Mouse (Mus musculus): Measurements from ENCODE around the gene F2rl2. TPM values are rescaled to one million over a fixed set of nuclear protein-coding genes. Genes with fewer than 3 reads are reported as not detected.
A peak's percentile ranks its signal among the peaks of the same experiment; 100 is the strongest.

F2rl2 gene
- polyA plus RNA-seq, 1 experiment from 2014 or later: 4.2 TPM

DNA sequence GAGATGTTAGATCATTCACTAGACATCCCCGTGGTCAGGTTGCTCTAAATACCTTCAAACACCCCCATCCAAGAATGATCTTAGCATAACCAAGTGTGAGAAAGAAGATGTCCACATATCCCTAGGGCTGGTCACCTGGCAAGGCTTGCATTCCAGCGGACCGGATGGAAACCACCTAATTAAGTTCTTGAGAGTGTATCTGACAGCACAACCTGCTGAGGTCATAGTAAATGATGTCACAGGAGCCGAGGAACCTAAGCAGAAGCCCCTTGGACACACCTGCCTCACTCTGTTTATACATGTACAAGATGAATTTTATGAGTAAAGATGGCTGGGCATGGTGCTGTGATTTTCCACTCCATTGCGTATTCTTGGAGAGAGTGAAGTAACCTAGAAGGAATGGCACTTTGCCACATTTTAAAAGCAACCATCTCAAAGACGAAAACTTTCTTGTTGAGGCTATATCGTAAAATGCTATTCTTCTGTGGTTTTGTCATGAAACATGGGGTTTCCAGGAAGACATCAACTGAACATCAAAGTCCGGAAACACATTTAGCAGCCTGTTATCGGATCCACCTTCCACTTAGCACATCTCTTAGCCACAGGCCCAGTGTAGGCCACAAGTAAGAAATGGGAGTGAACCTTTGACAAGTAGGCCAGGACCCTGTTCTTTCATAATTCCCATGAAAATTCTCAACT lies 16.1 kb downstream of the F2rl2 start:
- Histone ChIP-seq H3K4me3 (ENCODE audit: low read depth, low read length) (no peak overlapping the region), H3K9me3 (ENCODE audit: control insufficient read depth, low read length) (no peaks in the 10 kb centered on the region), H3K36me3 (ENCODE audit: control insufficient read depth, insufficient read depth, low read length) (no peaks in the 10 kb centered on the region), H3K4me2 (ENCODE audit: low read depth) (no peak overlapping the region), H3K4me1 (ENCODE audit: control insufficient read depth, insufficient read depth, low read length) (no peaks in the 10 kb centered on the region), H3K27me3 (ENCODE audit: control insufficient read depth, insufficient read depth, low read length) (no peaks in the 10 kb centered on the region), H3K9ac (ENCODE audit: low read length) (no peak overlapping the region), H3K27ac (ENCODE audit: low read depth, low read length) (no peak overlapping the region)
- WGBS: 90% methylated on average over 9 of the region's 9 CpGs
- no peak for ATAC-seq (ENCODE audit: insufficient read depth, low FRiP score, low TSS enrichment)
- DNase-seq (ENCODE audit: low spot score): no peak

DNA sequence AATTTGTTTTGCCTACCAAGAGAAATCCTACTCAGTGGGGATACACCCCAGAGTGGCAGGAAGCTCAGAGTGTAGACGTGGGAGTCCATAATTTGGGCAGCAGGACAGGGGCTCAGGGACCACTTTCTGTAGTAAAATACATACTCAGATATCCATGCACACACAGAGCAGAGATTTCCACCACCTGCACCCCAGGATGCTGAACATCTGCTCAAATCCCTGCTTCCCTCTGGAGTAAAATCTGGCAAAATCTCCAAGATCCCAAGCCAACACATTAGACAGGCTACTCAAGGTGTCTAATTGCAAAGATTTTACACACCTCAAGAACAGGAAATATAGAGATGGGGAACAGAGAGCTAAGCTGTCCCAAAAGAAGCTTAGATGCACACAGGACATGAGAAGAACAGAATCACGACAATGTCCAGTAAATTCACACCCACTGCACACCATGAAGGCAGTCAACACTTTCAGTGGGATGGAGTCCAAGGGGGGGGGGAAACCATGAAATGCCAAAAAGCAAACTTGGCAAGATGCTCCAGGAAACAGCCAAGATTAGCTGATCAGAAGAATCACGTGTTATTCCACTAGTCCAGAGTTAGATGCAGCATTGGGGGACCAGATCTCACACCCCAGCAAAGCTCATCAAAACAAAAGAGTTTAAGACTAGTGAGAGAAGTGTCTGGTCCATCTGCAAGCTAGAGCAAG lies 17.8 kb downstream of the F2rl2 start:
- Histone ChIP-seq H3K4me2 (ENCODE audit: low read depth) (no peak overlapping the region), H3K4me3 (ENCODE audit: low read depth, low read length) (no peak overlapping the region), H3K27ac (ENCODE audit: low read depth, low read length) (no peak overlapping the region), H3K9ac (ENCODE audit: low read length) (no peak overlapping the region), H3K36me3 (ENCODE audit: control insufficient read depth, insufficient read depth, low read length) (no peaks in the 10 kb centered on the region), H3K4me1 (ENCODE audit: control insufficient read depth, insufficient read depth, low read length) (no peaks in the 10 kb centered on the region), H3K9me3 (ENCODE audit: control insufficient read depth, low read length) (no peaks in the 10 kb centered on the region), H3K27me3 (ENCODE audit: control insufficient read depth, insufficient read depth, low read length) (no peaks in the 10 kb centered on the region)
- no peak for ATAC-seq (ENCODE audit: insufficient read depth, low FRiP score, low TSS enrichment)
- DNase-seq (ENCODE audit: low spot score): no peak
- 65% methylated on average over 3 of the region's 3 CpGs for WGBS

DNA sequence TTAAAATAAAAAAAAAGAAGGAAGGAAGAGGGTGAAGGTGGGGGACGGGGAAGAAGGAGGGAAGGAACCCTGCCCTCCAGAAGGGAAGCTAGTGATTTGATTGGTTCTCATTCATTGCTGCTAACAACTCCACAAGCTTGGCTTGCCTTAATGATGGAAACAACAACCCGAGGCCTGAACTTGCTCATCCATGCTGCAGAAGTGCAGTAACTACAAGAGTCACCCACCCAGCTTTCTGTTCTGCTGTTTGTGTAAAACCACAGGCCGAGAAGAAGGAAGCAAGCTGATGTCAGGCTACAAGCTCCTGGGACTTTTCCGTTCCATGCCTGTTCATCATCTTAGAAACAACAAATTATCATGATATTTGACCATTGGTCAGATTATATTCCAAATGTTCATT lies 18.7 kb downstream of the F2rl2 start:
- DNase-seq (ENCODE audit: low spot score): no peak
- no peak for ATAC-seq (ENCODE audit: insufficient read depth, low FRiP score, low TSS enrichment)
- H3K4me3 ChIP-seq (ENCODE audit: low read depth, low read length): no peak overlapping the region
- H3K27ac ChIP-seq (ENCODE audit: low read depth, low read length): no peak overlapping the region
- no peak overlapping the region for H3K4me2 ChIP-seq (ENCODE audit: low read depth)
- no peaks in the 10 kb centered on the region for H3K36me3 ChIP-seq (ENCODE audit: control insufficient read depth, insufficient read depth, low read length)
- H3K9ac ChIP-seq (ENCODE audit: low read length): no peak overlapping the region
- H3K9me3 ChIP-seq (ENCODE audit: control insufficient read depth, low read length): no peaks in the 10 kb centered on the region
- H3K27me3 ChIP-seq (ENCODE audit: control insufficient read depth, insufficient read depth, low read length): no peaks in the 10 kb centered on the region
- 87% methylated on average over 4 of the region's 4 CpGs for WGBS
- no peaks in the 10 kb centered on the region for H3K4me1 ChIP-seq (ENCODE audit: control insufficient read depth, insufficient read depth, low read length)

DNA sequence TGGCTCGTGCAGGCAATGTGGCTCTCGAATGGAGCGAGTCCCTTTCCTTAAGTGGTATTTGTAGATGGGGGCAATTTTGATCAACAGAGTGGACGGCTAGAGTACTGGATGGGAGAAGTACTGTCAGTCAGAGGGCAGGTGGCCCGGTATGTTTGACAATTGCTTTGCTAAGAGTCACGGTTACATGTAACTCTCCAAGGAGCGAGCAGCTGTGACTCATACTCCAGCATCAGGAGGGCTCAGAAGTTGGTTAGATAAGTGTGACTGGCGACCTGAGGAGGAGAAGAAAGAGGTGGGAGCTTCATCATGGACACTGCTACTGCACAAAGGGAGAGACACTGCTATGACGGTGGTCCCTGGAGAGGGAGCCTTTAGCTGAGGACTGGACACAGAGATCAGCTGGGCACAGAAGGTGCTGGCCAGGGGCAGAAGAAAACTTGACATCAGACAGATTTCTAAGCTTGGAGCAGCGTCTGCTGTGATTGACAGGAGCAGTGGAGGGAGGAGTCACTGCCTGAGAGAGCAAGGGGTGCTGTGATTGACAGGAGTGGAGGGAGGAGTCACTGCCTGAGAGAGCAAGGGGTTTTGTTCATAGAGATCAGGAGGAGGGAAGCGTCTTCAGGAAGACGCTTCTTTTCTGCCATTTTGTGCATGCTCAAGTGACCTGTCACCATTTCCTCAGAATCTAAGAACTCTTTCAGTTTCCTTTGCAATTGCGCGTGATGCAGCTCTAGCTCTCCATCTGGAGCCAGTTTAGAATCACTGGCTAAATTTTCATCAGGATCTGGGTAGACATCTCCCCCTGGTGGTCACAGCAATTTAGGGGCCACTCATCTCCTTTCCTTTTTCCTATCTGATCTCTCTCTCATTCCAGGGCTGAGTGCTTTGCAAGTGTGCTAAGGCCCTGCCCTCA lies 22.9 kb downstream of the F2rl2 start:
- 62% methylated on average over 14 of the region's 14 CpGs for WGBS
- Histone ChIP-seq H3K4me2 (ENCODE audit: low read depth) (no peak overlapping the region), H3K36me3 (ENCODE audit: control insufficient read depth, insufficient read depth, low read length) (no peaks in the 10 kb centered on the region)

DNA sequence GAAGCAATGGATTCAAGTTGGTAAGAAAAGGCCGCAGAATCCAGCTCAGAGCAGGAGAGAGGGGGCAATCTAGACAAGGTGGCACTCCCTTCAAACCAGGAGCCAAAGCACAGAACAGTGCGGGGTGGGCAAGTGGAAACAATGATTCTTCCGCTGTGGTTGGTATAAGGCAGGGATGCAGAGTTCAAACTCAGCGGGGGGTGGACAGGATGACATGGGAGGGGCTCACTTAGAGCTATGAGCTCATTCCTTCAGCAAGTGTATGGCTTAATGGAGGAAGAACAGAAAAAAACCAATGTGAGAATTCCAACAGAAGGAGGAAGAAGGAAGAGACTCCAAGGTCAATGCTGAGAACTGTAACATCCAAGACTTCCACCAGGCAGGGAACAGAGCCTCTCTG lies 33.8 kb downstream of the F2rl2 start:
- DNase-seq (ENCODE audit: low spot score): no peak
- ATAC-seq (ENCODE audit: insufficient read depth, low FRiP score, low TSS enrichment): no peak
- no peaks in the 10 kb centered on the region for H3K4me1 ChIP-seq (ENCODE audit: control insufficient read depth, insufficient read depth, low read length)
- no peak overlapping the region for H3K27ac ChIP-seq (ENCODE audit: low read depth, low read length)
- no peaks in the 10 kb centered on the region for H3K9me3 ChIP-seq (ENCODE audit: control insufficient read depth, low read length)
- no peak overlapping the region for H3K9ac ChIP-seq (ENCODE audit: low read length)
- no peak overlapping the region for H3K4me3 ChIP-seq (ENCODE audit: low read depth, low read length)
- H3K36me3 ChIP-seq (ENCODE audit: control insufficient read depth, insufficient read depth, low read length): peaks cover 2% of the 10 kb centered on the region; the same call in 1 of the 2 replicates
- no peak overlapping the region for H3K4me2 ChIP-seq (ENCODE audit: low read depth)
- WGBS: 87% methylated on average over 4 of the region's 4 CpGs
- H3K27me3 ChIP-seq (ENCODE audit: control insufficient read depth, insufficient read depth, low read length): no peaks in the 10 kb centered on the region

More for the DNA sequence above, 22.9 kb downstream of the F2rl2 start:
- Histone ChIP-seq H3K27ac (ENCODE audit: low read depth, low read length) (no peak overlapping the region), H3K4me3 (ENCODE audit: low read depth, low read length) (no peak overlapping the region), H3K9me3 (ENCODE audit: control insufficient read depth, low read length) (no peaks in the 10 kb centered on the region), H3K4me1 (ENCODE audit: control insufficient read depth, insufficient read depth, low read length) (no peaks in the 10 kb centered on the region), H3K27me3 (ENCODE audit: control insufficient read depth, insufficient read depth, low read length) (no peaks in the 10 kb centered on the region), H3K9ac (ENCODE audit: low read length) (no peak overlapping the region)
- DNase-seq (ENCODE audit: low spot score): peak; percentile 66
- ATAC-seq (ENCODE audit: insufficient read depth, low FRiP score, low TSS enrichment): no peak

DNA sequence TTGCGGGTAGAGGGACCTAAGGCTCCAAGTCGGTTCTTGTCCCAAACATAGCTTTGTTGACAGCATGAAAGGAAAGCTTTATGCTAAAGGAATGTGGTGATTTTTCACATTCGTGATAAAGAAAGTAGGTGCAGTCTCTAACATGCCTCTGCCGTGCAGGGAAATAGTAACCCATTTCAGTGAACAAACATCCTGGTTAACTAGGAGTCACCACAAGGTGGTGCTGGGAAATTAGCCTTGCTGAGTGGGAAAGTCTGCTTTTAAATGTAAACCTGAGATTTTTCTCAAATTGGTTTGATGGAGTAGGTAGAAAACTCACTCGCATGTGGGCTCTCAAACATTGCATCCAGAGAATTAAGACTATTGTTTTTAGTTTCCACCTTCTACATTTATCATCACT lies 43.0 kb downstream of the F2rl2 start:
- Histone ChIP-seq H3K4me1 (ENCODE audit: control insufficient read depth, insufficient read depth, low read length) (no peaks in the 10 kb centered on the region), H3K9ac (ENCODE audit: low read length) (no peak overlapping the region), H3K27me3 (ENCODE audit: control insufficient read depth, insufficient read depth, low read length) (no peaks in the 10 kb centered on the region), H3K27ac (ENCODE audit: low read depth, low read length) (no peak overlapping the region), H3K9me3 (ENCODE audit: control insufficient read depth, low read length) (no peaks in the 10 kb centered on the region), H3K4me2 (ENCODE audit: low read depth) (no peak overlapping the region), H3K4me3 (ENCODE audit: low read depth, low read length) (no peak overlapping the region), H3K36me3 (ENCODE audit: control insufficient read depth, insufficient read depth, low read length) (no peaks in the 10 kb centered on the region)
- DNase-seq (ENCODE audit: low spot score) (no peak), ATAC-seq (ENCODE audit: insufficient read depth, low FRiP score, low TSS enrichment) (no peak)
- WGBS: 81% methylated on average over 5 of the region's 5 CpGs

DNA sequence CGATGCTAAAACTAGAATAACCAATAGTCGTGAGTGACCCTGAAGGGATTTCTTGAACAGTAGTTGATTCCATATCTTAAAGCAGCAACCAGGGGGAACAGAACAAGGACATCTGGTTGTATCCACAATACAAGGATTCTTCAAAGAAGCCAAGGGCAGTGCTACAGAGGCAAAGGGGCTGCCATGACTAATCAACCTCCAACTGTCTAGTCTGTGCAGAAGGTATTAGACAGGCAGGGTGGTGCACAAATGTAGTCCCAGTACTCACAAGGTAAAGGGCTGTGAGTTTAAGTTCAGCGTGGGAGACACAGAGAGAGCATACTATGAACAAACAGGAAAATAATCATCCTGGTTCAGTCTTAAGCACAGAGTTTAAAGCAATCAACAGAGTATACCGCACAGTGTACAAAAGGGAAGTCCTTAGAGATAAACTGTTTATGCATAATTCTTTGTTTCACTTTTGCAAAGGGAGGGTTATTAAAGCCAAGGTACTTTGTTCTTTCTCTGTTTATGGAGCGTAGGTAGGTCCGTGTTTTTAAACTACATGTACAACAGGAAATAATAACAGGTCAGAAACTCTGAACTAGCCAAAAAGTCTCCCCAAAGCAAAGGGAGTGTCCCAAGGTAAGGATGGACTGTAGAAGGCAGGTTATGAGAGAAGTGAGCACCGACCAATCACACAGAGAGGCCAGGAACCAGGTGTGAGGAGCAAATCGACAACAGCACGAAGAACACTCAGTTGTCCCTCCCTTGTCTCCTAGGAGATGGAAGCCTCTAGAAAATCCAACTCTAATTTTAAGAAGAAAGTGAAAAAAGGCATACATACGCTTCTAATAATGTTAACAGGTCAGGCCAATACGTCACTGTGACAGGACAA lies 45.4 kb downstream of the F2rl2 start:
- 89% methylated on average over 11 of the region's 11 CpGs for WGBS

DNA sequence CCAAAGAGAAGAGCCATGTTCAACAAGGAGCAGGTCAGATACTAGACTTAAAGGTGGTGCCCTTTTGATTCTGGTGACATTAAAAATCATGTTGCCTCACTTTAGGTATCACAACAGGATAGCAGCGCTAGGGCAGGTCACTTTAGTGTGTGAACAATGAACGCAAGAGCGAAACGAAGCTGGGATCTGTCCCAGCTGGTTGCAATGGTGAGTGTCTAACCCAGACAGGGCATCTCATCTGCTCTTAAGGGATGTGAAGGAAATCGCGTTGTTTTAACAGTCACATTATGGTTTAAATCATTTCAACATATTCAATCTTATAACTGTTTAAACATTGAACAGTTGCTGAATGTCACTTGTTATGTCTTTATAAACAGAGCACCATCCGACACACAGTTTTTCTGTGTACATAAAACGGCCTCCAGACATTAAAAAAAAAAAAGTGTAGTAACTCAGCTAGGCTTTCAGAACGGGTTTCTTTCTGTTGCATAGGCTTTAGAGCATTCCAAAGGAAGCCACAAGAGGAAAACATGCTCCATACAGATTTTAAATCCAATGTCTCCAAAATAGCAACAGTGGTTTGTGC lies 46.3 kb downstream of the F2rl2 start:
- Histone ChIP-seq H3K4me1 (ENCODE audit: control insufficient read depth, insufficient read depth, low read length) (0 out of 2 replicates have a peak, but pooled peaks cover 2% of the 10 kb centered on the region), H3K4me3 (ENCODE audit: low read depth, low read length) (no peak overlapping the region), H3K27ac (ENCODE audit: low read depth, low read length) (no peak overlapping the region), H3K27me3 (ENCODE audit: control insufficient read depth, insufficient read depth, low read length) (no peaks in the 10 kb centered on the region), H3K9ac (ENCODE audit: low read length) (no peak overlapping the region), H3K9me3 (ENCODE audit: control insufficient read depth, low read length) (no peaks in the 10 kb centered on the region), H3K4me2 (ENCODE audit: low read depth) (no peak overlapping the region), H3K36me3 (ENCODE audit: control insufficient read depth, insufficient read depth, low read length) (no peaks in the 10 kb centered on the region)
- WGBS: 88% methylated on average over 9 of the region's 9 CpGs
- ATAC-seq (ENCODE audit: insufficient read depth, low FRiP score, low TSS enrichment) (no peak), DNase-seq (ENCODE audit: low spot score) (no peak)

More for the DNA sequence above, 45.4 kb downstream of the F2rl2 start:
- DNase-seq (ENCODE audit: low spot score) (no peak), ATAC-seq (ENCODE audit: insufficient read depth, low FRiP score, low TSS enrichment) (no peak)
- Histone ChIP-seq H3K4me1 (ENCODE audit: control insufficient read depth, insufficient read depth, low read length) (0 out of 2 replicates have a peak, but pooled peaks cover 2% of the 10 kb centered on the region), H3K36me3 (ENCODE audit: control insufficient read depth, insufficient read depth, low read length) (no peaks in the 10 kb centered on the region), H3K27ac (ENCODE audit: low read depth, low read length) (no peak overlapping the region), H3K4me2 (ENCODE audit: low read depth) (no peak overlapping the region), H3K9me3 (ENCODE audit: control insufficient read depth, low read length) (no peaks in the 10 kb centered on the region), H3K9ac (ENCODE audit: low read length) (no peak overlapping the region), H3K27me3 (ENCODE audit: control insufficient read depth, insufficient read depth, low read length) (no peaks in the 10 kb centered on the region), H3K4me3 (ENCODE audit: low read depth, low read length) (no peak overlapping the region)
